Mouse (Mus musculus) left cerebral cortex, postnatal 10 days (tissue): Measurements from ENCODE around the gene Dclk3. TPM values are rescaled to one million over a fixed set of nuclear protein-coding genes. Genes with fewer than 3 reads are reported as not detected.

ENCODE experiments used
- DNase-seq, 2 experiments: peaks; one replicate each; pipeline ENCODE4 v3.0.0; 2021 to 2022; ENCODE audit warnings: low spot score in 2 of 2, mixed read lengths in 1 of 2; ENCODE audit errors: extremely low spot score in 1 of 2
- intact Hi-C: fragments of 180-260 bp; cut with DNase I; formaldehyde crosslinking; loops from one replicate; pipeline ENCODE4 v1.15.1; 2025
- total RNA-seq, 2 experiments: library from RNA; stranded (reverse); gene quantifications; 2 replicates each; pipeline ENCODE4 v1.2.3; 2021

Gene Dclk3
- total RNA-seq, 2 experiments from 2014 or later, result 34.1 to 34.9 TPM

- DNase-seq, result no peak
Observed at GRCm38 (mm10) chr9:111534744-111535423, 96.0 kb downstream of the Dclk3 start.

DNA sequence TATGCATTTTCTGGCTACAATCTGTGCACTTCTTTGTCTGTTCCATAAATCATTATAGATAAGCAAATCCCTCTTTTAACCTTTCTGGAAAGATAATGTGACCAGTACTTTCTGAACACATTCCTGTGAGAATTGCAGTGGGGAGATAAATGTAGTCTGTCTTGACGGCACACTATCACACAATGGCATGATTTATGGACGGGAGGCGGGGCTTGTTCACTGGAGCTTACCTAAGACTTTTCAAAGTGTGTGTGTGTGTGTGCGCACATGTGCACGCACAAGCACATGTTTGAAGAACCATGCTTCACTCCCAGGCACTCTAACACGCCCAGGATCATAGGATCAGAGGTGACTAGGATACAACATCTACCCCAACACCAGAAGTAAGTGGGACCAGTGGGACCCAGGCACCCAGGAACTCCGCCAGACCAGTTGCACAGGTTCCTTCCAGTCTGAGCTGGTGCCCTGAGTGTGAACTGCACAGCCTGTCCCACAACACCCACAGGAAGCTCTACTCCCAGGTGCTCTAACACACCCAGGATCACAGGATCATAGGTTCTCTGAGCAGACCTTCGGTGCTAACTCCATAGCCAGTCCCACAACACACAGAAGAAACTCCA, 96.7 kb downstream of the Dclk3 start:
- intact Hi-C loops, result no loop called here

More at GRCm38 (mm10) chr9:111534744-111535423, 96.0 kb downstream of the Dclk3 start:
- intact Hi-C loops, result no loop called here

More for the DNA sequence above, 96.7 kb downstream of the Dclk3 start:
- no peak for DNase-seq

Other genes starting within 250 kb of the Dclk3 start
- 10 to 100 TPM; 23.5 to 24.0 TPM for gene Mlh1, start 167.3 kb upstream of the Dclk3 start, total RNA-seq
- gene Epm2aip1, start 167.2 kb upstream of the Dclk3 start, total RNA-seq, result 10 to 100 TPM; 83.7 to 85.5 TPM
- gene Trank1, start 127.3 kb upstream of the Dclk3 start, total RNA-seq, result 100 to 1,000 TPM; 189 to 196 TPM